Mouse (Mus musculus) thymus, postnatal 25 days (tissue): Measurements from ENCODE around the gene Stk26.

Experiments
- DNase-seq: peaks from one replicate; pipeline ENCODE4 v3.0.0; 2022

The Stk26 gene

GRCm38 (mm10) chrX:50926893-50927545, 86.2 kb downstream of the Stk26 start:
- DNase-seq, result no peak

GRCm38 (mm10) chrX:50930309-50930708, 89.5 kb downstream of the Stk26 start:
- no peak for DNase-seq

GRCm38 (mm10) chrX:50937117-50937516, 96.3 kb downstream of the Stk26 start:
- DNase-seq, result no peak

GRCm38 (mm10) chrX:50942610-50943009, 101.8 kb downstream of the Stk26 start, which contains the start of gene Frmd7:
Gene Frmd7, minus strand, starts transcription at chrX:50942710.
- no peak for DNase-seq
